Mouse (Mus musculus) C2C12 (cell line): ENCODE measurements around the gene Pdzd7.

Experiments used
- CTCF ChIP-seq: IDR thresholded peaks from one replicate; pipeline ENCODE4 v1.5.1; 2011; ENCODE audit not compliant: control insufficient read depth, insufficient read depth, insufficient read length
- MYOG ChIP-seq: IDR thresholded peaks from one replicate; pipeline ENCODE4 v1.6.1; 2011; ENCODE audit not compliant: control insufficient read depth, insufficient read length; ENCODE audit errors: extremely low read depth

- TF ChIP-seq CTCF = no peak
- no peak for TF ChIP-seq MYOG
Measured at GRCm38 (mm10) chr19:44999647-45000046, 45.9 kb downstream of the Pdzd7 start.
